20 mouse cellular contexts compared by ENCODE assay signal in genomic region chr19:58051905-58052304, GRCm38 (mm10).
"Had no signal": no experiment of that assay in that cellular context is flagged by ENCODE, and none has a peak within 500 bp of the region (broad histone marks: within the 10 kb centered on the region; RNA-seq: fewer than 3 reads in every experiment).

No protein-coding gene starts in this region.

- DNase-seq: kidney, adult 11 months; kidney, adult 8-10 months; kidney, postnatal 10 days; kidney, postnatal 36 days; liver; lung, adult 18-20 months; lung, postnatal 10 days; lung, postnatal 36 days; thymus, adult 18-20 months; thymus, postnatal 36 days had no signal

- H3K9me3 ChIP-seq: kidney, embryonic 15.5 days; limb, embryonic 10.5 days; limb, embryonic 13.5 days; liver, embryonic 12.5 days; liver, embryonic 15.5 days; lung, embryonic 15.5 days; midbrain, embryonic 12.5 days; neural tube, embryonic 12.5 days had no signal

- H3K27me3 ChIP-seq: kidney, embryonic 15.5 days; limb, embryonic 13.5 days; liver, embryonic 12.5 days; liver, embryonic 15.5 days; lung, embryonic 15.5 days; midbrain, embryonic 12.5 days; neural tube, embryonic 12.5 days had no signal

- ATAC-seq: liver, embryonic 12.5 days had no signal

- H3K4me1 ChIP-seq: kidney, embryonic 15.5 days; liver, embryonic 12.5 days; liver, embryonic 15.5 days; lung, embryonic 15.5 days; megakaryocyte, embryonic 14.5 days had no signal

- H3K4me3 ChIP-seq: kidney, embryonic 15.5 days; limb, embryonic 10.5 days; limb, embryonic 13.5 days; liver, embryonic 12.5 days; liver, embryonic 15.5 days; lung, embryonic 15.5 days; megakaryocyte, embryonic 14.5 days; midbrain, embryonic 12.5 days; myocyte; neural tube, embryonic 12.5 days had no signal

- H3K27ac ChIP-seq: kidney, embryonic 15.5 days; limb, embryonic 10.5 days; limb, embryonic 13.5 days; liver, embryonic 12.5 days; liver, embryonic 15.5 days; lung, embryonic 15.5 days; midbrain, embryonic 12.5 days; neural tube, embryonic 12.5 days had no signal

- H3K9ac ChIP-seq: kidney, embryonic 15.5 days; limb, embryonic 13.5 days; liver, embryonic 12.5 days; liver, embryonic 15.5 days; lung, embryonic 15.5 days; midbrain, embryonic 12.5 days; neural tube, embryonic 12.5 days had no signal

- H3K4me2 ChIP-seq: kidney, embryonic 15.5 days; limb, embryonic 13.5 days; liver, embryonic 12.5 days; liver, embryonic 15.5 days; lung, embryonic 15.5 days; midbrain, embryonic 12.5 days; neural tube, embryonic 12.5 days had no signal

- H3K36me3 ChIP-seq: kidney, embryonic 15.5 days; limb, embryonic 10.5 days; limb, embryonic 13.5 days; liver, embryonic 12.5 days; liver, embryonic 15.5 days; lung, embryonic 15.5 days; midbrain, embryonic 12.5 days; neural tube, embryonic 12.5 days had no signal
